Mouse (Mus musculus) G1E (cell line): ENCODE measurements around the gene Igfbp5.

Source experiments
- CTCF ChIP-seq: IDR thresholded peaks from 2 replicates; pipeline ENCODE4 v1.5.1; 2012; ENCODE audit warnings: low read depth, low read length, inconsistent platforms, mixed read lengths
- GATA1 ChIP-seq: IDR thresholded peaks from 2 replicates; pipeline ENCODE4 v1.6.1; 2012; ENCODE audit warnings: borderline replicate concordance, low read length, inconsistent platforms, mixed read lengths
- POLR2AphosphoS5 ChIP-seq: IDR thresholded peaks from 2 replicates; pipeline ENCODE4 v1.6.1; 2012; ENCODE audit warnings: low read depth, low read length, inconsistent platforms; ENCODE audit not compliant: insufficient replicate concordance
- TAL1 ChIP-seq: conservative IDR thresholded peaks from 2 replicates; pipeline ENCODE4 v1.6.1; 2012; ENCODE audit warnings: low read depth, low read length, inconsistent platforms, mixed read lengths

DNA sequence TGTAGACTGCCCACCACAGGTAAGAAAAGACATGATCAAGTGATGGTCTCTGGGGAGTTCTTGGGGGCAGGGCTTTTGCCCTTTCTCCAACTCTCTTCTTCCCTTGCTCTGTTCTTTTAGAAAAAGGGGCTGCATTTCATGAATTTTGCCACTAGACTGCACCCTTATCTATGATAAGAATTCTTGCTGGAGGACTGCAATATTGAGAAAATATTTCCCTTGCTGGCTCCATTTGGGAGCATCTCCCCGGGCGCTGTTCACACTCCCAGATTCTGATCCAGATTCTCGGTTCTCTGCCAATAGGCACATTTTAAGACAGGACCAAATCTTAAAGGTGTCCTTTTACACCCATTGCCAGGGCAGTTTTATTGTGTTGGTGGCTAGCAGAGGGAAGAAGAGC is 1.4 kb upstream of the Igfbp5 start:
- TF ChIP-seq POLR2AphosphoS5 (no peak), CTCF (no peak), TAL1 (no peak), GATA1 (no peak)
